In the genomic region with DNA sequence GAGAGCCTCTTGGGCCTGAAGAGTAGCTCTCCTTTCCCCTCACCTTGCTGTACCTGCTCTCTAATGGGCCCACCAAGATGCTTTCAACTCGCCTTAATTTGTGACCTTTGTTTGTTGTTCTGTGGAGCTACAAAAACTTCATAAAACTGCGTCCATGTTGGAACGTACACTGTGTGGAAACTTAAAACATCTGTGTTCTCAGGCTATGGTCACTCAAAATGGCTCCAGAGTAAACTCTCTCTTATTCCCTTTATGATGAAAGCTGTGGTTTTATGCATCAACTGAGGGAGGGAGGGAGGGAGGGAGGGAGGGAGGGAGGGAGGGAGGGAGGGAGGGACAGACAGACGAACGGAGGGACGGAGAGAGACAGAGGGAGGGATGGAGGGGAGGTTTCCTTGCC, we compare ENCODE assay signal across 11 mouse cellular contexts. TPM values are rescaled to one million over a fixed set of nuclear protein-coding genes. Genes with fewer than 3 reads are reported as not detected.
DNase-seq lines count a peak whose midpoint lies in the region; ATAC-seq and TF ChIP-seq lines count a peak whose summit lies in the region.
"Had no signal": no experiment of that assay in that cellular context is flagged by ENCODE, and none has a peak within 500 bp of the region (broad histone marks: within the 10 kb centered on the region; RNA-seq: fewer than 3 reads in every experiment).

No protein-coding gene starts in this region.

- no peaks in the 10 kb centered on the region for H3K36me3 ChIP-seq in intestine, embryonic 15.5 days
- H3K36me3 ChIP-seq in intestine, postnatal 0 days (ENCODE audit: control insufficient read depth, insufficient read depth) = no peaks in the 10 kb centered on the region
- peaks cover 30% of the 10 kb centered on the region for H3K36me3 ChIP-seq in midbrain, embryonic 10.5 days
- no peaks in the 10 kb centered on the region; the same call in 1 of the 2 replicates for H3K36me3 ChIP-seq in midbrain, postnatal 0 days (ENCODE audit: insufficient read depth, low read length)
- H3K36me3 ChIP-seq in embryonic facial prominence, embryonic 14.5 days (ENCODE audit: control insufficient read depth, insufficient read depth, low read length) = no peaks in the 10 kb centered on the region
- H3K36me3 ChIP-seq in stomach, embryonic 16.5 days (ENCODE audit: control insufficient read depth, insufficient read depth, low read length) = no peaks in the 10 kb centered on the region

- TF ChIP-seq CTCF in intestine, postnatal 0 days (IDR thresholded peaks at IDR 0.05; ENCODE audit: low read depth) = no peak
- no peak for TF ChIP-seq CTCF in midbrain, postnatal 0 days (IDR thresholded peaks at IDR 0.05)

- no peak overlapping the region for H3K4me2 ChIP-seq in intestine, embryonic 15.5 days (replicated peaks)
- H3K4me2 ChIP-seq in intestine, postnatal 0 days (replicated peaks; ENCODE audit: low read depth) = no peak overlapping the region
- H3K4me2 ChIP-seq in midbrain, postnatal 0 days (ENCODE audit: low read depth, low read length, poor library complexity, severe bottlenecking) = no peak overlapping the region
- no peak overlapping the region for H3K4me2 ChIP-seq in embryonic facial prominence, embryonic 14.5 days (ENCODE audit: low read depth, low read length)
- H3K4me2 ChIP-seq in stomach, embryonic 16.5 days (ENCODE audit: low read depth, low read length) = no peak overlapping the region
- H3K4me2 ChIP-seq: limb, embryonic 13.5 days had no signal

- H3K27ac ChIP-seq in intestine, embryonic 15.5 days = 0 out of 2 replicates have a peak overlapping the region, but pooled peaks have one; percentile 62
- H3K27ac ChIP-seq in intestine, postnatal 0 days (ENCODE audit: low read depth, low read length) = no peak overlapping the region
- H3K27ac ChIP-seq in midbrain, embryonic 10.5 days (replicated peaks) = peak overlapping the region; percentile 76
- H3K27ac ChIP-seq in midbrain, postnatal 0 days (ENCODE audit: low read depth, low read length) = no peak overlapping the region
- peak overlapping the region; percentile 65; the same call in 1 of the 2 replicates for H3K27ac ChIP-seq in embryonic facial prominence, embryonic 14.5 days (replicated peaks; ENCODE audit: low read depth, low read length)
- H3K27ac ChIP-seq in stomach, embryonic 16.5 days (ENCODE audit: low read length) = peak overlapping the region; percentile 65; the same call in 1 of the 2 replicates
- H3K27ac ChIP-seq: limb, embryonic 13.5 days had no signal

- H3K27me3 ChIP-seq in intestine, embryonic 15.5 days (replicated peaks) = no peaks in the 10 kb centered on the region
- no peaks in the 10 kb centered on the region for H3K27me3 ChIP-seq in intestine, postnatal 0 days (replicated peaks; ENCODE audit: control insufficient read depth, insufficient read depth, low read length)
- no peaks in the 10 kb centered on the region for H3K27me3 ChIP-seq in midbrain, embryonic 10.5 days (ENCODE audit: low read depth, poor library complexity, severe bottlenecking)
- no peaks in the 10 kb centered on the region for H3K27me3 ChIP-seq in midbrain, postnatal 0 days (ENCODE audit: insufficient read depth, low read length)
- no peaks in the 10 kb centered on the region for H3K27me3 ChIP-seq in embryonic facial prominence, embryonic 14.5 days (replicated peaks; ENCODE audit: control insufficient read depth, insufficient read depth, low read length)
- no peaks in the 10 kb centered on the region for H3K27me3 ChIP-seq in stomach, embryonic 16.5 days (ENCODE audit: control insufficient read depth, insufficient read depth, low read length)
- H3K27me3 ChIP-seq: limb, embryonic 13.5 days had no signal

- no peak overlapping the region for H3K9ac ChIP-seq in intestine, embryonic 15.5 days
- no peak overlapping the region for H3K9ac ChIP-seq in intestine, postnatal 0 days (ENCODE audit: low read depth, low read length)
- no peak overlapping the region for H3K9ac ChIP-seq in midbrain, postnatal 0 days (replicated peaks; ENCODE audit: low read length, poor library complexity, severe bottlenecking)
- H3K9ac ChIP-seq in embryonic facial prominence, embryonic 14.5 days (ENCODE audit: low read depth, low read length) = no peak overlapping the region
- H3K9ac ChIP-seq in stomach, embryonic 16.5 days (ENCODE audit: low read length) = no peak overlapping the region
- H3K9ac ChIP-seq: limb, embryonic 13.5 days had no signal

- peaks cover 46% of the 10 kb centered on the region for H3K4me1 ChIP-seq in intestine, embryonic 15.5 days (replicated peaks)
- H3K4me1 ChIP-seq in intestine, postnatal 0 days (replicated peaks; ENCODE audit: control insufficient read depth, insufficient read depth, low read length) = no peaks in the 10 kb centered on the region
- peaks cover 78% of the 10 kb centered on the region for H3K4me1 ChIP-seq in midbrain, embryonic 10.5 days
- H3K4me1 ChIP-seq in midbrain, postnatal 0 days (ENCODE audit: insufficient read depth, low read length) = peaks cover 11% of the 10 kb centered on the region; the same call in 1 of the 2 replicates
- H3K4me1 ChIP-seq in embryonic facial prominence, embryonic 14.5 days (ENCODE audit: control insufficient read depth, insufficient read depth, low read length) = peaks cover 4% of the 10 kb centered on the region
- H3K4me1 ChIP-seq in stomach, embryonic 16.5 days (ENCODE audit: control insufficient read depth, insufficient read depth, low read length) = peaks cover 27% of the 10 kb centered on the region

- ATAC-seq in intestine, embryonic 15.5 days = no peak
- ATAC-seq in intestine, postnatal 0 days = no peak
- ATAC-seq in midbrain, postnatal 0 days (ENCODE audit: low FRiP score) = no peak
- ATAC-seq in embryonic facial prominence, embryonic 14.5 days (ENCODE audit: low read depth) = no peak
- no peak for ATAC-seq in stomach, embryonic 16.5 days (ENCODE audit: insufficient read depth, low FRiP score)
- ATAC-seq: inflammation-experienced regulatory T-cells, adult 6 months had no signal

- 65% methylated on average over 6 of the region's 6 CpGs for WGBS in intestine, embryonic 15.5 days
- WGBS in intestine, postnatal 0 days = 71% methylated on average over 5 of the region's 6 CpGs
- WGBS in midbrain, embryonic 10.5 days = 59% methylated on average over 6 of the region's 6 CpGs
- WGBS in midbrain, postnatal 0 days = 63% methylated on average over 6 of the region's 6 CpGs
- 39% methylated on average over 6 of the region's 6 CpGs for WGBS in embryonic facial prominence, embryonic 14.5 days
- WGBS in stomach, embryonic 16.5 days = 55% methylated on average over 6 of the region's 6 CpGs

- DNase-seq in midbrain, embryonic 10.5 days (ENCODE audit: low spot score) = no peak
- no peak for DNase-seq in midbrain, postnatal 0 days (ENCODE audit: low spot score)
- DNase-seq in embryonic facial prominence, embryonic 14.5 days (ENCODE audit: low spot score) = no peak
- DNase-seq in T-cell, adult 2 months (ENCODE audit: low spot score) = no peak
- DNase-seq: cerebellum, adult 9-11 months; layer of hippocampus, adult 9-11 months had no signal

- H3K4me3 ChIP-seq in intestine, embryonic 15.5 days (replicated peaks) = no peak overlapping the region
- no peak overlapping the region for H3K4me3 ChIP-seq in intestine, postnatal 0 days (ENCODE audit: low read depth, low read length)
- no peak overlapping the region for H3K4me3 ChIP-seq in midbrain, embryonic 10.5 days
- H3K4me3 ChIP-seq in midbrain, postnatal 0 days (ENCODE audit: low read depth, low read length) = no peak overlapping the region
- no peak overlapping the region for H3K4me3 ChIP-seq in embryonic facial prominence, embryonic 14.5 days (ENCODE audit: low read depth, low read length)
- no peak overlapping the region for H3K4me3 ChIP-seq in stomach, embryonic 16.5 days (replicated peaks; ENCODE audit: low read length)
- H3K4me3 ChIP-seq: limb, embryonic 13.5 days had no signal

- H3K9me3 ChIP-seq in intestine, embryonic 15.5 days = no peaks in the 10 kb centered on the region
- H3K9me3 ChIP-seq in intestine, postnatal 0 days (ENCODE audit: control insufficient read depth) = no peaks in the 10 kb centered on the region
- H3K9me3 ChIP-seq in midbrain, embryonic 10.5 days (replicated peaks) = no peaks in the 10 kb centered on the region
- no peaks in the 10 kb centered on the region for H3K9me3 ChIP-seq in midbrain, postnatal 0 days (ENCODE audit: low read length)
- H3K9me3 ChIP-seq in embryonic facial prominence, embryonic 14.5 days (ENCODE audit: control insufficient read depth, low read length) = no peaks in the 10 kb centered on the region
- H3K9me3 ChIP-seq in stomach, embryonic 16.5 days (replicated peaks; ENCODE audit: control insufficient read depth, low read length) = no peaks in the 10 kb centered on the region
- H3K9me3 ChIP-seq: limb, embryonic 13.5 days had no signal

RNA-seq across cellular contexts. Expression of gene Arhgef10l, which starts 35.7 kb away (rescaled TPM):
- 15.3 and 16.2 TPM in 2 replicates for polyA plus RNA-seq in intestine, embryonic 15.5 days (2015; fragmentation: Nextera tagmentation; extraction: Ambion mirVana)
- 3.9 and 5.4 TPM in 2 replicates for polyA plus RNA-seq in intestine, postnatal 0 days (2015; fragmentation: Nextera tagmentation; extraction: Ambion mirVana)
- 25.1 and 32.4 TPM in 2 replicates for polyA plus RNA-seq in midbrain, embryonic 10.5 days (2016; fragmentation: Nextera tagmentation; extraction: Ambion mirVana)
- 68.7 and 81.1 TPM in 2 replicates for total RNA-seq in midbrain, postnatal 0 days (2014; rRNA removed)
- 20.7 and 23.1 TPM in 2 replicates for polyA plus RNA-seq in midbrain, postnatal 0 days (2015; fragmentation: Nextera tagmentation; extraction: Ambion mirVana)
- 13.4 and 14.8 TPM in 2 replicates for polyA plus RNA-seq in embryonic facial prominence, embryonic 14.5 days (2014; fragmentation: Nextera tagmentation; extraction: Ambion mirVana)
- 18.4 and 21.7 TPM in 2 replicates for polyA plus RNA-seq in stomach, embryonic 16.5 days (2015; fragmentation: Nextera tagmentation; extraction: Ambion mirVana)

Comparison
In these comparisons a context has a peak if more than half of its experiments do, and no peak if none do; other contexts are left out.
1. H3K27ac ChIP-seq: peak in intestine, embryonic 15.5 days (single experiment), midbrain, embryonic 10.5 days (single experiment), embryonic facial prominence, embryonic 14.5 days (single experiment) and stomach, embryonic 16.5 days (single experiment); none in intestine, postnatal 0 days (single experiment) and midbrain, postnatal 0 days (single experiment).